7 mouse cellular contexts compared by ENCODE assay signal in genomic region chr7:137313904-137314691, GRCm38 (mm10). TPM values are rescaled to one million over a fixed set of nuclear protein-coding genes. Genes with fewer than 3 reads are reported as not detected.
A peak's percentile ranks its signal among the peaks of the same experiment; 100 is the strongest.
DNase-seq lines count a peak whose midpoint lies in the region; ATAC-seq lines count a peak whose summit lies in the region.

Ebf3 (minus strand) TSS chr7:137314445.

- H3K27me3 ChIP-seq in liver, embryonic 15.5 days: peaks cover 100% of the 10 kb centered on the region
- peaks cover 28% of the 10 kb centered on the region for H3K27me3 ChIP-seq in neural tube, embryonic 13.5 days

- peaks cover 21% of the 10 kb centered on the region; the same call in 1 of the 2 replicates for H3K4me1 ChIP-seq in liver, embryonic 15.5 days (replicated peaks)
- peaks cover 84% of the 10 kb centered on the region for H3K4me1 ChIP-seq in neural tube, embryonic 13.5 days (replicated peaks)

- H3K9me3 ChIP-seq in liver, embryonic 15.5 days (replicated peaks): no peaks in the 10 kb centered on the region
- H3K9me3 ChIP-seq in neural tube, embryonic 13.5 days: no peaks in the 10 kb centered on the region

- no peaks in the 10 kb centered on the region for H3K36me3 ChIP-seq in liver, embryonic 15.5 days (replicated peaks)
- H3K36me3 ChIP-seq in neural tube, embryonic 13.5 days: peaks cover 6% of the 10 kb centered on the region

- no peak within 1 kb of the TSS for H3K9ac ChIP-seq in liver, embryonic 15.5 days
- peak within 1 kb of the TSS; percentile 99 for H3K9ac ChIP-seq in neural tube, embryonic 13.5 days

- ATAC-seq in liver, embryonic 15.5 days (ENCODE audit: insufficient read depth): peak; percentile 65
- peak; percentile 86 for ATAC-seq in neural tube, embryonic 13.5 days (ENCODE audit: low read depth)

- under 1% methylated on average over 125 of the region's 127 CpGs for WGBS in liver, embryonic 15.5 days (ENCODE audit: insufficient replicate concordance)
- under 1% methylated on average over 115 of the region's 127 CpGs for WGBS in neural tube, embryonic 13.5 days

- peak within 1 kb of the TSS; percentile 52 for H3K4me3 ChIP-seq in liver, embryonic 15.5 days (replicated peaks)
- H3K4me3 ChIP-seq in neural tube, embryonic 13.5 days: peak within 1 kb of the TSS; percentile 88

- H3K4me2 ChIP-seq in liver, embryonic 15.5 days: peak within 1 kb of the TSS; percentile 71
- H3K4me2 ChIP-seq in neural tube, embryonic 13.5 days: peak within 1 kb of the TSS; percentile 76

- peak; percentile 94 for DNase-seq in MN1 (ENCODE audit: low spot score)
- DNase-seq in adrenal gland, postnatal 4 days (ENCODE audit: low spot score in 2 of 2): peak; percentile 37 to 65
- DNase-seq in gastrocnemius, postnatal 14 days: peak; percentile 93
- peak; percentile 61 for DNase-seq in induced T-regulatory cell, adult 2 months (ENCODE audit: low read depth)
- DNase-seq in urinary bladder, postnatal 14 days (ENCODE audit: low spot score): peak; percentile 75

- intact Hi-C loops in gastrocnemius, postnatal 14 days (cut with DNase I; ENCODE audit: low total_unique reads): no loop called here

- no peak within 1 kb of the TSS for H3K27ac ChIP-seq in liver, embryonic 15.5 days (replicated peaks)
- H3K27ac ChIP-seq in neural tube, embryonic 13.5 days (replicated peaks): peak within 1 kb of the TSS; percentile 99

RNA-seq across cellular contexts. Expression of gene Ebf3, which starts in this region (rescaled TPM):
- 1 to 10 TPM; 8.7 to 9.7 TPM for total RNA-seq in adrenal gland, postnatal 4 days (2021)
- 10 to 100 TPM in 1 of 2 experiments, 1 to 10 TPM in 1; 9.6 to 12.4 TPM for total RNA-seq in gastrocnemius, postnatal 14 days (2021)
- 0.02 and 0.05 TPM in 2 replicates for polyA plus RNA-seq in liver, embryonic 15.5 days (2015; fragmentation: Nextera tagmentation; extraction: Ambion mirVana)
- polyA plus RNA-seq in neural tube, embryonic 13.5 days (2015; fragmentation: Nextera tagmentation; extraction: Ambion mirVana): 23.9 and 24.1 TPM in 2 replicates

Comparison
In these comparisons a context has a peak if more than half of its experiments do, and no peak if none do; other contexts are left out.
1. RNA of gene Ebf3 (polyA plus RNA-seq): 23.9 to 24.1 TPM in neural tube, embryonic 13.5 days; 0.02 to 0.05 TPM in liver, embryonic 15.5 days; every median in the first group is over 10 times any median in the second.
2. Peak in ATAC-seq, H3K4me3 ChIP-seq and H3K4me2 ChIP-seq in liver, embryonic 15.5 days; RNA of the gene not detected or under 1 TPM.
3. Peak in every context shown above with its lines, with median percentiles within 50 percentile points of each other: DNase-seq.